Mouse (Mus musculus) lung, postnatal 0 days (tissue): ENCODE measurements at regions not wholly inside any gene's neighbourhood (a gene's known extent, or its start where the extent isn't known, plus 50 kb on each side); places are given as distances from the start of the nearest gene placed in this dataset.
A peak's percentile ranks its signal among the peaks of the same experiment; 100 is the strongest.

Source experiments
- ATAC-seq: fragments of 200-750 bp; cut with Nextera tagmentation; 2 replicates; pipeline ENCODE4 v1.8.0; 2017; ENCODE audit warnings: moderate library complexity
- DNase-seq: peaks from one replicate; pipeline ENCODE4 v3.0.0-alpha.2; 2016; ENCODE audit warnings: low spot score
- H3K27ac ChIP-seq: fragments of 300-500 bp; sonication (generic); 2 replicates; pipeline ENCODE4 v1.5.1; 2014; ENCODE audit warnings: antibody characterized with exemption, mild to moderate bottlenecking, low read length, mixed read lengths
- H3K27me3 ChIP-seq: fragments of 300-500 bp; sonication (generic); replicated peaks from 2 replicates; pipeline ENCODE4 v1.6.1; 2014; ENCODE audit warnings: low read length, mixed read lengths; ENCODE audit not compliant: insufficient read depth
- H3K36me3 ChIP-seq: fragments of 300-500 bp; sonication (generic); 2 replicates; pipeline ENCODE4 v1.6.1; 2014; ENCODE audit warnings: low read length, mixed read lengths; ENCODE audit not compliant: insufficient read depth
- H3K4me1 ChIP-seq: fragments of 300-500 bp; sonication (generic); 2 replicates; pipeline ENCODE4 v1.6.1; 2014; ENCODE audit warnings: antibody characterized with exemption, low read depth, low read length, mixed read lengths; ENCODE audit not compliant: insufficient read depth
- H3K4me2 ChIP-seq: fragments of 300-500 bp; sonication (generic); replicated peaks from 2 replicates; pipeline ENCODE4 v1.6.1; 2014; ENCODE audit warnings: low read depth, mild to moderate bottlenecking, low read length, moderate library complexity, mixed read lengths
- H3K4me3 ChIP-seq: fragments of 300-500 bp; sonication (generic); 2 replicates; pipeline ENCODE4 v1.5.1; 2014; ENCODE audit warnings: low read depth, low read length
- H3K9ac ChIP-seq: fragments of 300-500 bp; sonication (generic); replicated peaks from 2 replicates; pipeline ENCODE4 v1.6.1; 2014; ENCODE audit warnings: low read depth, mild to moderate bottlenecking
- H3K9me3 ChIP-seq: fragments of 300-500 bp; sonication (generic); 2 replicates; pipeline ENCODE4 v1.6.1; 2016; ENCODE audit warnings: low read length, mixed read lengths
- CTCF ChIP-seq: IDR thresholded peaks from 2 replicates; pipeline ENCODE4 v1.5.1; 2016; ENCODE audit warnings: antibody characterized with exemption, mild to moderate bottlenecking
- EP300 ChIP-seq: IDR thresholded peaks from 2 replicates; pipeline ENCODE4 v1.6.1; 2016; ENCODE audit warnings: antibody characterized with exemption, mild to moderate bottlenecking, control low read depth
- WGBS: fragments of 180-500 bp; shearing (Covaris S2); extraction: QIAGEN DNeasy Blood & Tissue Kit; methylation state at CpG from one replicate; pipeline ENCODE4 v1.1.7; 2014; 5-methylcytosine and 5-hydroxymethylcytosine counted together

- DNase-seq (peak; percentile 70), ATAC-seq (peak; percentile 68)
- Histone ChIP-seq H3K4me3 (peak overlapping the region; percentile 3), H3K27me3 (no peaks in the 10 kb centered on the region), H3K4me1 (peaks cover 3% of the 10 kb centered on the region; the same call in 1 of the 2 replicates), H3K9me3 (no peaks in the 10 kb centered on the region), H3K36me3 (no peaks in the 10 kb centered on the region), H3K4me2 (peak overlapping the region; percentile 47), H3K27ac (no peak overlapping the region), H3K9ac (no peak overlapping the region)
- WGBS = 41% methylated on average over 21 of the region's 21 CpGs
- TF ChIP-seq CTCF = no peak
- no peak for TF ChIP-seq EP300
Observed at GRCm38 (mm10) chr10:96370547-96371320, 234.3 kb downstream of the Gm5426 start.

- H3K4me1 ChIP-seq = peaks cover 3% of the 10 kb centered on the region; the same call in 1 of the 2 replicates
- peak overlapping the region; percentile 3 for H3K4me3 ChIP-seq
- H3K27ac ChIP-seq = no peak overlapping the region
- 44% methylated on average over 14 of the region's 14 CpGs for WGBS
- TF ChIP-seq CTCF = no peak
- no peak for TF ChIP-seq EP300
- no peaks in the 10 kb centered on the region for H3K9me3 ChIP-seq
- H3K4me2 ChIP-seq = peak overlapping the region; percentile 47
- no peaks in the 10 kb centered on the region for H3K36me3 ChIP-seq
- ATAC-seq (peak; percentile 29; the same call in 1 of the 2 replicates), DNase-seq (no peak)
- no peak overlapping the region for H3K9ac ChIP-seq
- H3K27me3 ChIP-seq = no peaks in the 10 kb centered on the region
Observed at GRCm38 (mm10) chr10:96371321-96371653, 234.9 kb downstream of the Gm5426 start.

- no peak overlapping the region for H3K27ac ChIP-seq
- TF ChIP-seq EP300 (no peak), CTCF (no peak)
- 33% methylated on average over 11 of the region's 11 CpGs for WGBS
Observed at GRCm38 (mm10) chr10:96372616-96373346, 236.4 kb downstream of the Gm5426 start.

GRCm38 (mm10) chr10:96373481-96373880, 237.1 kb downstream of the Gm5426 start:
- ATAC-seq (no peak), DNase-seq (no peak)
- no peak for TF ChIP-seq CTCF
- no peak for TF ChIP-seq EP300
- Histone ChIP-seq H3K9ac (no peak overlapping the region), H3K27ac (no peak overlapping the region), H3K4me3 (no peak overlapping the region), H3K4me1 (peaks cover 3% of the 10 kb centered on the region; the same call in 1 of the 2 replicates), H3K9me3 (no peaks in the 10 kb centered on the region), H3K36me3 (no peaks in the 10 kb centered on the region), H3K4me2 (no peak overlapping the region), H3K27me3 (no peaks in the 10 kb centered on the region)
- WGBS = 68% methylated on average over 7 of the region's 7 CpGs

More at GRCm38 (mm10) chr10:96372616-96373346, 236.4 kb downstream of the Gm5426 start:
- H3K27me3 ChIP-seq = no peaks in the 10 kb centered on the region
- no peaks in the 10 kb centered on the region for H3K9me3 ChIP-seq
- H3K4me3 ChIP-seq = no peak overlapping the region
- DNase-seq (no peak), ATAC-seq (no peak)
- H3K4me2 ChIP-seq = no peak overlapping the region
- peaks cover 3% of the 10 kb centered on the region; the same call in 1 of the 2 replicates for H3K4me1 ChIP-seq
- H3K9ac ChIP-seq = no peak overlapping the region
- H3K36me3 ChIP-seq = no peaks in the 10 kb centered on the region

- ATAC-seq (no peak), DNase-seq (peak; percentile 49)
- WGBS = 84% methylated on average over 12 of the region's 12 CpGs
- TF ChIP-seq EP300 (no peak), CTCF (no peak)
- Histone ChIP-seq H3K9me3 (no peaks in the 10 kb centered on the region), H3K4me2 (no peak overlapping the region), H3K27ac (no peak overlapping the region), H3K9ac (no peak overlapping the region), H3K4me1 (peaks cover 3% of the 10 kb centered on the region; the same call in 1 of the 2 replicates), H3K36me3 (no peaks in the 10 kb centered on the region), H3K4me3 (no peak overlapping the region), H3K27me3 (no peaks in the 10 kb centered on the region)
Observed at GRCm38 (mm10) chr10:96374293-96375069, 238.1 kb downstream of the Gm5426 start.

- TF ChIP-seq CTCF = no peak
- no peak for TF ChIP-seq EP300
- Histone ChIP-seq H3K36me3 (no peaks in the 10 kb centered on the region), H3K27ac (no peak overlapping the region), H3K9ac (no peak overlapping the region), H3K4me3 (no peak overlapping the region), H3K27me3 (no peaks in the 10 kb centered on the region), H3K4me2 (no peak overlapping the region), H3K4me1 (peaks cover 3% of the 10 kb centered on the region; the same call in 1 of the 2 replicates), H3K9me3 (no peaks in the 10 kb centered on the region)
- WGBS = 96% methylated on average over 3 of the region's 3 CpGs
- ATAC-seq (no peak), DNase-seq (no peak)
Observed at GRCm38 (mm10) chr10:96375070-96375447, 238.7 kb downstream of the Gm5426 start.
